Mouse (Mus musculus): ENCODE data around the gene Sar1a. TPM values are rescaled to one million over a fixed set of nuclear protein-coding genes. Genes with fewer than 3 reads are reported as not detected.

The Sar1a gene
- total RNA-seq, 2 experiments from 2014 or later = 139 to 141 TPM

GRCm38 (mm10) chr10:61730171-61730570, 50.1 kb downstream of the Sar1a start:
- no peak for DNase-seq

DNA sequence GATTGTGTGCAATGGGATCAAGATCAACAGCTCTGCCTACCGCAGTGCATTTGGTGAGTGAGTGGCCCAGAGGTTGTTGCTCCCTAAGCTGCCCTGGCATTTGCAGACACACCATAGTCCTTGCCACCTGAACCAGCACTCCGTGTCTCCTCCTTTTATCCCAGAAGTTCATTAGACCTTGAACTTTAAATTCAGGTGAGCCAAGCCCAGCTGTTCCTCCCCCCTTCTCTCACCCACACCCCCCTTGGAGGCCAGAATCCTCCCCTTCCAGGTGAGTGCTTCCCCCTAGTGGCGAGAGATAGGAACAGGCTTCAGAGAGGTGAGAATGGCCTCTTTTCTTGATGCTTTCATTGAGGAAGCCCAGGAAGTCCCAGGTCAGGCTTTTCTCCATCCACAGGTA, 54.3 kb downstream of the Sar1a start:
- DNase-seq = peak; percentile 27

DNA sequence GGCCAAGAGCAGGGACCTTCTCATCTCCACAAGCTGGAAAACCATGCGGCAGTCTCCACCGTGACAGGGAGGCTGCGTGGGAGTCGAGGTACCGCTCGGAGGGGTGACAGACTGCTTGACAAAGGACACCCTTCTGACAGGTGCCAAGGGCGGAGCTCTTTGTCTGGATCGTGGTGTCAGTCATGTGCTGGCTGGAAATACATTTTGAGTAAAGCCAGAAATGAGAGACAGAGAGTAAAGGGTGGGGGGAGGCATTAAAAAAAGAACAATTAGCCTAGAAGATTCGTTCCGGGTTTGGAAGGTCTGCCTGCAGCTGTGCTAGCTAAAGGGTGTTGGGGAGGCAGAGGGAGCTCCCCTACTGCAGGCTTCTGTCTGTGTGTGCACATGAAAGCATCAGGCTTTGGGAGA, 56.6 kb downstream of the Sar1a start:
- DNase-seq = no peak

DNA sequence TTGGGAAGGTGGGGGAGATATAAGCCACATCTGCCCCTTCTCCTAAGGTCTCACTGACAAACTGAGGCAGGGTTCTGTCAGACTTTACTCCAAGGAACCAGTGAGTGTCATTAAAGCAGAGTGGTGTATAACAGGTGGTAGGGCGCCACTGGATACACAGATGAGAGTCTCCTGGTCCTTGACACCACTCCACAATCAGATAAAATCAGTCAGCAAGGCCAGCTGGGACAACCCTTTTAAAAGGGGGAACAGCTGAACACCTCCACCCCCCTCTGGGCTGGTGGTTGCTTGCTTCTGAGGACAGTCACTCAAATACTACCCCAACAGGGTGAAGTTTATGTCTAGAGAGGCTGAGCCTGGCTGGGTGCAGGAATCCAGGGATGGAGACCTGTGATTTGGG, 57.4 kb downstream of the Sar1a start:
- DNase-seq = no peak

GRCm38 (mm10) chr10:61738126-61738525, 58.0 kb downstream of the Sar1a start:
- no peak for DNase-seq

DNA sequence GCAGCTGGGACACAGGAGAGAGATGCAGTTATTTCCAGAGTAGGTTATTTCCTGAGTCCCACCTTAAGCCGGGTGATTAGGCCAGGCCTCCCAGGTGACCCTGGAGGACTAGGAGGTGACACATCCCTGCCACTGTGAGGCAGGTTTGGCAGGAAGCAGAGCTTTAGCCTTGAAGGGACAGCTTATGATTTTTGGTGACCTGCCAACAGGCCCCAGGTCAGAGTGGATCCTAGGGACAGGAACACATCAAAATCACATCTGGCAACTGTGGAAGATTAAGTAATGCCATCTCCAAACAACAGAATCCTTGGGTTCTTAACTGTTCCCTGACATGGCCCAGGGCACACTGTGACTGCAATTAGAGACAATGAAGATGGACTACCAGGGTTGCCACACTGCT, 61.2 kb downstream of the Sar1a start:
- no peak for DNase-seq

DNA sequence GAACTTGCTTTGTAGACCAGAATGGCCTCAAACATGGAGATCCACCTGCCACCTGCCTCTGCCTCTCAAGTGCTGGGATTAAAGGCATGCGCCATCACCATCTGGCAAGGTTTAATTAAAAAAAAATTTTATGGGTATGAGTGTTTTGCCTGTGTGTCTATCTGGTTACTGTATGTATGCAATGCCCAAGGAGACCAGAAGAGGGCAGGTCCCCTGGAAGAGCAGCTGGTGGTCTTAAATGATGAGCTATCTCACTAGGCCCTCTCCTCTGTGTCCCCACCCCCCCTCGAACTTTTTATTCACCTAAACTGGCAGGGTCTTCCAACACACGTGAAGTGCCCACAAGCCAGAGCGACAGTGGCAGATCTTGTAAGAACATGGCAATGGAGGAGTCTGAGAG, 61.8 kb downstream of the Sar1a start:
- DNase-seq = no peak

- no peak for DNase-seq
Measured at GRCm38 (mm10) chr10:61742336-61742735, 62.2 kb downstream of the Sar1a start.

Other genes starting within 250 kb of the Sar1a start
- gene Eif4ebp2, start 227.6 kb upstream of the Sar1a start, total RNA-seq (2021) = 100 to 1,000 TPM; 103 to 109 TPM
- gene Lrrc20, start 204.5 kb upstream of the Sar1a start, total RNA-seq (2021) = 10 to 100 TPM; 62.3 to 64.9 TPM
- gene Npffr1, start 84.8 kb upstream of the Sar1a start, total RNA-seq (2021) = under 1 TPM in 1 of 2 experiments, not detected in 1; 0.11 TPM
- 10 to 100 TPM; 33.2 to 35.8 TPM for gene Ppa1, start 31.7 kb upstream of the Sar1a start, total RNA-seq (2021)
- 10 to 100 TPM; 12.9 to 16.7 TPM for gene Tysnd1, start 15.2 kb downstream of the Sar1a start, total RNA-seq (2021)
- 10 to 100 TPM; 11.4 to 12.3 TPM for gene Aifm2, start 35.0 kb downstream of the Sar1a start, total RNA-seq (2021)
- 1 to 10 TPM; 4.7 to 7.8 TPM for gene H2afy2, start 103.8 kb downstream of the Sar1a start, total RNA-seq (2021)

All from gastrocnemius, postnatal 10 days (tissue).